Mouse (Mus musculus) bone marrow macrophage, adult 2 months (primary cell): ENCODE data around the gene Stard3.

ENCODE experiments used
- CTCF ChIP-seq: IDR thresholded peaks from 2 replicates; pipeline ENCODE4 v1.5.1; 2012; ENCODE audit warnings: low read depth, mild to moderate bottlenecking, low read length, moderate library complexity
- POLR2A ChIP-seq: IDR thresholded peaks from 2 replicates; pipeline ENCODE4 v1.6.1; 2012; ENCODE audit warnings: mild to moderate bottlenecking, low read depth, low read length, borderline replicate concordance

- TF ChIP-seq POLR2A (no peak), CTCF (no peak)
These were observed 44.3 kb upstream of the Stard3 start for GRCm38 (mm10) chr11:98313790-98314323.
